Mouse (Mus musculus) embryo, embryonic 11 days (tissue): ENCODE data around the gene Slc39a11.

Experiments
- DNase-seq: peaks from one replicate; pipeline ENCODE4 v3.0.0-alpha.2; 2015

The Slc39a11 gene

GRCm38 (mm10) chr11:113330061-113330591, 319.8 kb downstream of the Slc39a11 start:
- no peak for DNase-seq

- DNase-seq = peak; percentile 34
Observed at GRCm38 (mm10) chr11:113327499-113328062, 322.3 kb downstream of the Slc39a11 start.

GRCm38 (mm10) chr11:113326387-113327011, 323.4 kb downstream of the Slc39a11 start:
- peak; percentile 86 for DNase-seq

GRCm38 (mm10) chr11:113321601-113322000, 328.3 kb downstream of the Slc39a11 start:
- DNase-seq = no peak

DNA sequence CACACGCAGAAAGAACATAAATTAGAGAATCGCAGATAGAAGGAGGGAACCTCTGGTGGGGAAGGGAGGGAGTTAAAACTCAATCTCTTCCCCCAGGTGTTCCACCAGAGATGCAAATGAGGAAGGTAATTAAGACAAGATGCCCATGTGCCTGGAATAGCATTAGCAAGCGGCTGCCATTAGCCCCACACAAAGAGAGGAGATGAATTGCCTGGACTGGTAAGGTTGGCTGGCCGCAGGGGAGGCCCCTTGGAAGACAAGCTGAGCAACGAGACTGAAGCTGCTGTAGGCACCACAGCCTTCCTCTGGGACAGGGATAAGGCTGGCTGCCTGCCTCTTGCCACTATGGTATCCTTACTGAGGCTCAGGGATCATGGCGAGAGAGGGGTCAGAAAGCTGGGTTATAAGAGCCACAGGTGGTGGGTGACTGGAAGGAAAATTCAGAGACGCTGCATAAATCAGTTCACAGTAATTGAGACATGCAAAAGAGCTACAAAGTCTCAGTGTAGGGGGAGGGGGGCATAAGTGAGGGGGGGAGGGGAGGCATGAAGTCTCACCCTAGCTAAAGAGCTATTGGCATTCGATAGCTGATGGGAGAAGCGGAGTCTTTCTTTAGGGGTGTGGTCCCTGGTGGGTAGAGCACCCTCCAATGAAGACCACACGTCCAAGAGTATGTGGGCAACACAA, 340.5 kb downstream of the Slc39a11 start:
- DNase-seq = no peak

DNA sequence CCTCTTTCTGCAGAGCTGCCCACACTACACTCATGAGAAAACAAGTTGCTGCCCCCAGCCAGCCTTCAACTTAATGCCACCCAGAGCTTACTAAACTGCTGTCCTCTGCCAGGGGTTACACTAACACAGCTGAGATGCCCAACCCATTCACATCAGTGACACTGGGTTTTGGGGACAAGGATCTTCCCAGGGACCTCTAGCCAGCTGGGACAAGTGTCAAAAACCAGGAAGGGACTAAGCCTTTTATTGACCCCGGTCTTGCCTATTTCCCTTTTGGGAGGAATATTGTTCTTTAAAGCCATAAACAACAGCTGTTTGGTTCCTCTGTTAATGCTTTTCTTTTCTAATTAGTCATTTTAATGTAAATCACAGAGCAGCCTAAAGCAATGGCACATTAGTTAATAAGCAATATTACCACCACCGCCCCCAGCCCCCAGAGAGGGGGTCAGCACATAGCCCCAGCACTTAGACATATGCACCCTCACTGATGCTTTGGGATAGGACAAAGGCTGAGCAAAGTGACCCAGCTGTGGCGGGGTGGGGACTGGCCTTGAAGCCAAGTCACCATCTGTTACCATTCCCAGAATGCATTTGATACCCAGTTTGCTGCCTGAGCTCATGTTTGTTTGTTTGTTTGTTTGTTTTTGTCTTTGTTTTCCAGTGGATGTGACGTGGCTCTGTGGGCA, 341.5 kb downstream of the Slc39a11 start:
- DNase-seq = no peak

DNA sequence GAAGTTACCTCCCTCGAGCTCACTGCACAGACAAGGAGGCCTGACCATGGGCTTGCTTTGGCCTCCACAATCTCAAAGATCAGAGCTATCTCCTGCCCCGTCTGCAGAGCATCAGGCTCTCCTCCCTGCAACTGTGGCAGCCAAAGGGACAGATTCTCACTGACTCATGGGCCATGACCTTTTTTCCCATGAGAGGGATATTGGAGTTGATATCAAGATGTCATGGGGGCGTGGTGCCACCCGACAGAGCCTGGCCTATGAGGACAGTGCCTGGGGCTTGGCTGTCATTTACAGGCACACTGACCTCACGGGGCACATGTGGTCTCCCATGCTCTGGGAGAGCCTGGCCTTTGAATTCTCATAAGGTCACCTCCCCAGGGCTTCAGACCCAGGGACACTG, 346.7 kb downstream of the Slc39a11 start:
- no peak for DNase-seq

DNA sequence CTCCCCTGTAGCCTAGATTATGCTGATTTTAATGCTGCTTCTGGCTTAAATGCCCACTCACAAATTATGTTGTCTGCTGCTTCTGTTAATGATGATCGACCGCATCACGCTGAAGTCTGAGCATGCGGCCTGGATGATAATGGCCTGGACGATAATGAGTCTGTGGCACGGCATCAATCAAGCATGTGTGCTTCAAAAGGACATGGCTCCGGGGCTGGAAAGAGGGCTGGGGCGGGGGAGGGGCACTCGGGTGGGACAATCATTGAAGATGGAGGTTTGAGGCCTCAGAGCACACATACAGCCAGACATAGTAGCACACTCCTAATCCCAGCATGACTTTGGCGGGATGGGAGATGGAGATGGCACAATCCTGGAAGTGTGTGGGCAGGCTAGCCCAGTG, 350.4 kb downstream of the Slc39a11 start:
- peak; percentile 59 for DNase-seq

DNA sequence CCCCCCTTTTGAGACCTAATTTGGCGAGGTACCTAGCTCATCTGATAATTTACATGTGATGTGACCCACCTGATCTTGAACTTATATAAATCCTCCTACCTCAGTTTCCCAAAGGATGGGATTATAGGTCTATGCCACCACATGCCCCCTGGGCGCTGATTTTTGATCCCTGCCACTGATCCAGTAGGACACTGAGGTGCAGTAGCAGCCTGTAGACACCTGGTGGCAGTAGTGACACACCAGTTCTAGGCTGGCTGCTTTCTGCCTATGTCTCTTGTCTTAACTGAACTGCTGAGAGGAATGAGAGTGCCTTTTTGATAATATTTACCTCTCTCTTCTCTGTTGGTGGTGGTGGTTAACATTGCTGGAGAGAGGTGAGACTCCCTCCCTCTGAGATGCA, 352.1 kb downstream of the Slc39a11 start:
- peak; percentile 83 for DNase-seq

- no peak for DNase-seq
Observed at GRCm38 (mm10) chr11:113296912-113297625, 352.8 kb downstream of the Slc39a11 start.

DNA sequence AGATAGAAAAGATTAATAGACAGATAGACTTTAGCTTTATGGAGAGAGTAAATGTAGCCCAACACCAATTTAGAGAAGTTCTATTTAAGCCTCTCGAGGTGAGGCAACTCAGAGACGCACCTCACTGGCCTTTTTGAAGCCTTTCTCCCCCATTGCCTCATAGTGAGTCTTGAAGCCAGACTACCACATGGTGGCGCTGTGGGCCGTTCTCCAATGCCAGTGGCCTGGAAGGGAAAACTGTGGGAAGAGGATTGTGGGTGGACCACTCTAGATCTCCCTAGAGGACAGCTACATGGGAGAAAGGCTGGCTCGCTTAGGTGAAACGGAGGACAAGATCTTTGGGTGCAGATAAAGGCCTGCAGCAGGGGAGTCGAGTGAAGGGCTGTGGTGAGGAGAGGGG, 353.7 kb downstream of the Slc39a11 start:
- peak; percentile 86 for DNase-seq

DNA sequence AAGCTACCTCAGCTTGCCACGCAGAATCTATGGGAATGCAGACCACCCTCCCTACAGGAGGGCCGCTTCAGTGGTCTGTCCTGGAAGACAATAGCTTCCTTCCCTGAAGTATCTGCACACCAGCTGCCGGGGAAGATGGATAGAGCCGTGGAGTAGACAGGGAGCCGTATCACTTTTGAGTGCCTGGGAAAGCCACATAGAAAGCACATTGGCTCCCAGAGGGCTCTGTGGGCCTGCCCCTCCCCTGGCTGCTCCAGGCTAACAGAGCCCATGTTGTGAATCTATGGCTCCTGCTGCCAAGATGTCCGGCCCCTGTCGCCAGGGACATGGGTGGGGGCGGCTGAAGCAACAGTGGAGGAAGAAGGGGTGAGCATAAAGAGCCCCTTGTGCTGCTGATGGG, 355.4 kb downstream of the Slc39a11 start:
- DNase-seq = peak; percentile 58

DNA sequence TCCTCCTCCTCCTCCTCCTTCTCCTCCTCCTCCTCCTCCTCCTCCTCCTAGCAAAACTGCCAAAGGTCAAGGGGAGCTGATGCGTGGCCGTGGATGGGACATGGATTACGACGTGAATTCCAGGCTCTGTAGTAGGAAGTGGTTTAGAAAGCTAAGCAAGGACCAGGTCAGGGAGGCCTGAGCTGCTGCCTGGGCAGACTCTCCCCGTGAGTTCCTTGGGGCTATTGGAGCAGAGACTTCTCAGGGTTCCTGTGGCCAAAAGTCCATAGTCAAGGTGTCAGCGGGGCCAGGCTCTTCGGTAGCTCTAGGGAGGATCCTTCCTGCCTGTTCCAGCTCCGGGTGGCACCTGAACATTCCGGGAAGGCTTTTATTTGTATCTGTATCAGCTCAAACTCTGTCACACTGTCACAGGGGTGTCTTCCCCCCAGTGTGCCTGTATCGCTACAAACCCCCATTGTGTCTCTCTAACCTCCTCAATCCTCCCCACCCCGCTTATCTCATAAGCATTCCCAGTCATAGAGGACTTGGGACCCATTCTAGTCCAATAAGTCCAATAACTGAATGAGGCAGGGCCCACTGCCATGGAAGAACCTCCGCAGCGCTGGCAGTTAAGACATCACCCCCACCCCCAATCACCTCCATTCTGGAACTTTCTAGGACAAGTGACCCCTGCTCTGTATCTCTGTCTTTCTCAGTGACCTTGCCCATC, 356.8 kb downstream of the Slc39a11 start:
- no peak for DNase-seq

DNA sequence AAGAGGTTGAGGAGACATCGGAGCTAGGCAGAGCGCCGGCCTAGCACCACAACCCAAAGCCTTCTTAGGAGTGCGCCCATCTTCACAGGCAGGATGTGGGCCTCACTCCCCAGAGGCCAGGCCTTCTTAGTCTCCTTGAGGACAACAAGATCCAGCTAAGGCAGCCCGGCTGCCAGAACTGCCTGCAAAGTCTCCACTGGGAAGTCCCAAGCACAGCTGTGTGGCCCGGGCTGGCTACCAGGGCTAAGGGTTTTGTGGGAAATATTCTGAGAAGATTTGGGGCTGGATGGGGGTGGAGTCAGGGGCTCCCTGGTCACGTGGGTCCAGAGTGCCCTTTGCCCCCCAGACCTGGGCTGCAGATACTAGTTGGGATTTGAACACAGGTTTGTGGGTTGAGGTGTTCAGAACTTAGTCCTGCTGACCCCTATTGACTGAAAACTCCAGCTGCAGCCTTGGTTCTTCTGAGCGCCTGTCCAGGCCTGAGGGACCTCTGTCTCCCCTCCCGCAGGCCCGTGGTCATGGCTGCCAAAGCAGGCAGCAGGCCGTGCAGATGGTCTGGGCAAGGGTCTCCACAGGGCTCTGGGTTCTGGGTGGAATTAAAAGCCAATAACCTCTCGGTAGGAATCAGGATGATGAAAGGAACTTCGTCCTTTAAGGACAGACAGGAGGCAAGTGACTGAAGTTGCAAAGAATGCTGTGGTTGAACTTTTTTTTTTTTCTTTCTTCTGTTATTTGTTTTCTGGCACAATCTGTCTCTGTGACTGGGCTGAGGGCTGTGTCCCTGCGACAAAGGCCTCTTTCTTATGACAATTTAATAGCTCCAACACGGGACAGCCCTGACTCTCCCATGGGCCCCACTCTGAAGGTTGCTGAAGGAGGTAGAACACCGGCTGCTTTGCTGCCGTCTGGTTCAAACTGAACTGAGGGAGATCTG, 357.8 kb downstream of the Slc39a11 start:
- peak; percentile 56 for DNase-seq

DNA sequence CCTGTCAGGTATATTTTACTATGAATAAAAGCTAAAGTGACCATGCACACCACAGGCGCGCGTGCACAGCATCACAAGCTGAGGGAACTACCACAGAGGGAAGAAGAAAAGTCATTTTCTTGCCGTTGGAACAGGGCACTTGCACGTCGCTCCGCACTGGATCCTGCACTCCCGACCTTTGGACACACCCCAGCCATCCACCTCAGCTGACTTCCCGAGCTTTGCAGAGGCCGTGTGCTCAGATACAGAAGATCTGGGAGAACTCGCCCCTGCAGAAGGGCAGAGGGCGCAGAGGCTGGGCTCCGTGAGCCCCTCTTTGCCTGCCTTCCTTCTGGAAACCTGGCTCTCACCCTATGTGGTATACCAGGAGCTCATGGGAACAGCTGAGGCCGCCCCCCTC, 359.0 kb downstream of the Slc39a11 start:
- no peak for DNase-seq

GRCm38 (mm10) chr11:113284951-113285741, 364.7 kb downstream of the Slc39a11 start:
- DNase-seq = no peak

DNA sequence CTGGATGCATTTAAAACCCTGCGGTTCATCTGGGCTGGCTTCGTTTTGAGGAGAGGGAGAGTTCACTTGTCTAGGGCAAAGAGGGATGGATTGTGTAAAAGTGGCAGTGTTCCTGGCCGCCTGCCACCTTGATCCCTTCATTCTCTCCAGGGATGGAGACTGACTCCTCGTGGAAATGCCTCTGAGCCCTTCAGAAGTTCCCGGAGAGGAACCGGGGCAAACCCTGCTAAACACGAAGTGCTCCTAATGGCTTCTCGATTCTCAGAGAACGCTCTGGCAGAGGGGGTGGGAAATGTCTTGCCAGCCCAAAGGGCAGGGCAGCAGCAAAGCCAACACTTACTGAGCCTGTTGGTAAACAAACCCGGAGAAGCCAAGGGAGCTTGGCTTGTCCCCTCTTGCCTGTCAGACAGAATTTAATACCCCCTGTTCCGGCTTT, 366.5 kb downstream of the Slc39a11 start:
- DNase-seq = no peak

DNA sequence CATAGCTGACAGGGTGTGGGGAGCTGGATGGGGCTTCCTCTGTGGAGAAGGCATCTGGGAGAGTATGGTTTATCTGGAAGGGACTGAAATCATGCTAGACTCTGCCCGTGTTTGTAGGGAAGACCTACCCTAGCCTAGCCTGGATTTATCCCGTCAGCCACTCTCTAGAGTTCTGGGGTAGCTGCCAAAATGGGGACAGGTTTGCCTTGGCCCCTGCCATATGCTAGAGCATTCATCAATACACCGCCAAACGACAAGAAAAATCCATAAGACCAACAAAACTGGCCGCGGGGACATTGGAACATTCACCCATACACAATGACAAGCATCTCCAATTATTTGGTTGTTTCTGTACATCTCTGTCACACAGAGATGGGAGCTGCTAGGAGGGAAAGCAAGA, 371.6 kb downstream of the Slc39a11 start:
- DNase-seq = no peak

GRCm38 (mm10) chr11:113277034-113277612, 372.8 kb downstream of the Slc39a11 start:
- DNase-seq = no peak

GRCm38 (mm10) chr11:113276518-113276917, 373.4 kb downstream of the Slc39a11 start:
- DNase-seq = no peak
